Mouse (Mus musculus): ENCODE data around the gene Itgal.
"Not testable (repeated sequence)": the region's sequence is repeated elsewhere in the genome, so short reads cannot be mapped to it uniquely, and the experiment has no call there.

Gene Itgal

DNA sequence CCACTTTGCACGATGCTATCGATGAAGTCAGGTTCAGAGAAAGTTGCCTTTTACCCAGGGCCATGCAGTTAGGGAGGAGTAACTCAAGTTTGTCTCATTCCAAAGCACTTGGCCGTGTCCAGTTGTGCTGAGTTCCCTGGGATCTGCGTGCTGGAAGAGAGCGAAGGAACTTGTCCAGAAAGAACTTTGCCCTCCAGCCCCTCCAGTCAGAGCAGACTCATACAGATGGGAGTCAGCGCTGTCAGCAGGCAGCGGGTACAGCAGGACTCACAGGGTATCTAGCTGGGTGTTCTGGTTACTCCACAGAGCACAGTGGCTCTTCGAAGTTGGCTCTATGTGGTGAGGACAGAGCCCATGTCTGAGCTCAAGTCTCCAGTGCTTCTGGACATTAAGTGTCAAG, 29.5 kb downstream of the Itgal start:
- in situ Hi-C loops (cut with MboI; ENCODE audit: low pct_unique_long_range_greater_than_20kb in 1 of 2, low sequenced_read_pairs in 2 of 2, unreplicated experiment in 1 of 2), result no loop called here

DNA sequence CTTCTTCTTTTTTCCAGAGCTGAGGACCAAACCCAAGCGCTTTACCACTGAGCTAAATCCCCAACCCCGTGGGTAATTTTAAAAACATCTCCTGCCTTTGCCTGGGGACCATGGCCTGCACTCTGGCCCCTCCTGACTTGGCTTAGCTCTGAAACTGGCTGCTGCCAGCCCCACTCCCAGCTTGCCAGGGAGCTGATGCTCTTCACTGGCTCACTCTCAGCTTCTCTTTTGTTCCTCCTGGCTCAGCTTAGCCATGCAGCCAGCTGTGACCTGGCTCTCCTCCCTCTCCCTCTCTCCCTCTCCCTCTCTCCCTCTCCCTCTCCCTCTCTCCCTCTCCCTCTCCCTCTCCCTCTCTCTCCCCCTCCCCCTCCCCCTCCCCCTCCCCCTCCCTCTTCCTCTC, 30.6 kb downstream of the Itgal start:
- in situ Hi-C loops (cut with MboI; ENCODE audit: low pct_unique_long_range_greater_than_20kb in 1 of 2, low sequenced_read_pairs in 2 of 2, unreplicated experiment in 1 of 2), result no loop called here

DNA sequence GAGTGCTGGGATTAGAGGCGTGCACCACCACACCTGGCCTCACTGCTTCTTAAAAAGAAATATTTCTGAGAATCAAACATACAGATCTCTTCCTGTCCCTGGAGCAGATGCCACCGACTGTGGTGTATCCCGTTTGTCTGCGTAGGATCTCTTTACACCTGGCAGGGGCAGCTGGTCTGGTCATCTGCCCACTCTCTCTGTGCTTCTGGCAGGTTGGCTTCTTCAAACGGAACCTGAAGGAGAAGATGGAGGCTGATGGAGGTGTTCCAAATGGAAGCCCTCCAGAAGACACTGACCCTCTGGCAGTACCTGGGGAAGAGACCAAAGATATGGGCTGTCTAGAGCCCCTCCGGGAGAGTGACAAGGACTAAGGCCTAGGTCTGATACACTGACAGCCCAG, 37.2 kb downstream of the Itgal start:
- in situ Hi-C loops (cut with MboI; ENCODE audit: low pct_unique_long_range_greater_than_20kb in 1 of 2, low sequenced_read_pairs in 2 of 2, unreplicated experiment in 1 of 2), result no loop called here

DNA sequence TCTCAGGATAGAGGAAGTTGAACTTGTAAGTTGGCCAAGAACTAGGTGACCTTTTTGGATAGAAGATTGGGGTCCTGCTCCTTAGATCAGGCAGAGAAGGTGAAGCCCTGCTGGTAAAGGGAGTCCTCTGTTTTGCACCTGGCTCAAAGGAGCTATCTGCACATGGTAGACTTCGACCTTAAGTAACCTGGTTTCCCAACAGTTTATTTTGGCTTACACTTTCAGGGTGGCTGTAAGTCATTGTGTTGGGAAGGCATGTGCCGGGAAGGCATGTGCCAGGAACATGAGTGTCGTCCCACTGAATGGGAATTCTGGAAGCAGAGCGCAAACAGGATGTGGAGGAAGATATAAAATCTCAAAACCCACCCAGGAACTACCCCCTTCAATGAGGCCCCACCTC, 39.5 kb downstream of the Itgal start:
- in situ Hi-C loops (cut with MboI; ENCODE audit: low pct_unique_long_range_greater_than_20kb in 1 of 2, low sequenced_read_pairs in 2 of 2, unreplicated experiment in 1 of 2), result no loop called here

DNA sequence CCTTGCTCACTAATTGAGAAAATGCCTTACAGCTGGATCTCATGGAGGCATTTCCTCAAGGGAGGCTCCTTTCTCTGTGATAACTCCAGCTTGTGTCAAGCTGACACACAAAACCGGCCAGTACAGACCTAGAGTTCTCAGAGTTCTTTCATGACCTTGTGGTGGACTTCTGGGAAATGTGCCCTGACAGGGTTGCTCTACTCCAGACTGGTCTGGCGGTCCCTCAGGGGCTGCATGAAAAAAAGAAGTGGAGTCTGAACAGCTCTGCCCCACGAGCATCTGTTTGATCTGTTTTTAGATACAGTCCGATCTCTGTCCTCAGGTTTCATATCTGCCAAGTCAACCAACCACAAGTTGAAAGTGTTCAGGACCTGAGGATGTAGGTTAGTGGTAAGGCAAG, 41.6 kb downstream of the Itgal start:
- in situ Hi-C loops (cut with MboI; ENCODE audit: low pct_unique_long_range_greater_than_20kb in 1 of 2, low sequenced_read_pairs in 2 of 2, unreplicated experiment in 1 of 2), result no loop called here

DNA sequence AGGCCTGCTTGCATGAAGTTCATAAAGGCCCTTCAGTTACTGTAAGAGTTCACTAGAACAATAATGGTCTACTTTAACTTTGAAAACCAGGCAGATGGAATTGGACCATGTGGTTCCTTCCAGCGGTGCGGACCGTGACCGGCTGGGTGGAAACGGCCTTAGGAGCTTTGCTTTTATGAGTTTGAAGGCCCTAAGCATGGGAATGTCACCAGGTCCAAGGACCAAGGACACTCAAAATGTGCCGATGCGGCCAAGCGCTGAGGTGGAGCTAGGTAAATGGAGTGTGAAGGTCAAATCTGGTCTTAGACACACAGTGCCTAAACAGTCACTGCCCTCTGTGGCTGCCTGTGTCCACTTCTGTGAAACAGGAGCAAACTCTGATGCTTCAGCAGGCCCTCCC, 45.3 kb downstream of the Itgal start:
- in situ Hi-C loops (cut with MboI; ENCODE audit: low pct_unique_long_range_greater_than_20kb in 1 of 2, low sequenced_read_pairs in 2 of 2, unreplicated experiment in 1 of 2), result no loop called here

DNA sequence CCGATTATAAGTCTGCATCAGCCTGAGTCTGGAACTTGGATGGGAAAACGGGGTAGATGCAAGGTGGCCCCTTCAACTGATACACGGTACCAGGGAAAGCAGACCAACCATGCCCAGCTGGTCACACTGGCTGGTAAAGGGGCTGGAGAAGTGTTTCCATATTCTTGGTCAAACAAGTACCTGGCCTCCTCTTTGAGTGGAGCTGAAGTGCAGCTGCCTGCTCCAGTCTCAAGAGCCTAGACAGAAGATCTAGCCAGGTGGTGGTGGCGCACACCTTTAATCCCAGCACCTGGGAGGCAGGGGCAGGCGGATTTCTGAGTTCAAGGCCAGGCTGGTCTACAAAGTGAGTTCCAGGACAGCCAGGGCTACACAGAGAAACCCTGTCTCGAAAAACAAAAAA, 45.8 kb downstream of the Itgal start:
- in situ Hi-C loops (cut with MboI; ENCODE audit: low pct_unique_long_range_greater_than_20kb in 1 of 2, low sequenced_read_pairs in 2 of 2, unreplicated experiment in 1 of 2), result not testable (repeated sequence)

DNA sequence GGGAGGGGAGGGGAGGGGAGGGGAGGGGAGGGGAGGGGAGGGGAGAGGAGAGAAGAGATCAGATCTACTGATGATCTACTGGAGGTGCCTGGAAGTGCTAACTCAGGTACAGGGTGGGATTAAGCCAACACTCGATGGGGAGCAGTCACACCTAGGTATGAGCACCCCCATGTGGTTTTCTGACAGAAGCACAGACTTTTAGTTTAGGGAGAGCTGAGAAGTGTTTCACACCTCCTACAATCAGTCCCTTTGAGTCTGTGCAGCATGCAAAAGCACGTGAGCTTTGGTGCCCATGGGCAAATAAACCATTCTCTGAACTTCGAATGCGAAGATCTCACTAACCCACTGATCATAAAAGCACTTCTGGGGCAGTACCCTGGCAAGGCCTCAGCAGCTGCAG, 46.3 kb downstream of the Itgal start:
- in situ Hi-C loops (cut with MboI; ENCODE audit: low pct_unique_long_range_greater_than_20kb in 1 of 2, low sequenced_read_pairs in 2 of 2, unreplicated experiment in 1 of 2), result no loop called here

DNA sequence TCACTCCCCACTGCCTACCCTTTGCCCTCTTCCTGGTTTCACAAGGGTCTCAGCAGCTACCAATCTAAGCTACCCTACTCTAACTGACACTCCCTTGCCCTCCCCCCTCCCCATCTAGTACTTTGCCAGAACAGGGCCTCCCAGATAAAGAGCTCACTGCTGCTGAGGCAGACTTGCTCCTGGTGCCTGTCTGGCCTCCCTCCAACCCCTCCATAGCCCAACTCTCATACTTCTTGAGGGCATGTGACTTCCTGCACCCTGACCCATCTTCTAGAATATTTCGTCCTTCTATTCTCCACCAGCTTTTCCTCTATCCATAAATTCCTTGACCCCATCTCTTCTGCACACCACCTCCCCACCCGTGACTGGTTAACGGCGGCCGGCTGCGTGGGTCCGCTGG, 46.8 kb downstream of the Itgal start:
- in situ Hi-C loops (cut with MboI; ENCODE audit: low pct_unique_long_range_greater_than_20kb in 1 of 2, low sequenced_read_pairs in 2 of 2, unreplicated experiment in 1 of 2), result no loop called here

DNA sequence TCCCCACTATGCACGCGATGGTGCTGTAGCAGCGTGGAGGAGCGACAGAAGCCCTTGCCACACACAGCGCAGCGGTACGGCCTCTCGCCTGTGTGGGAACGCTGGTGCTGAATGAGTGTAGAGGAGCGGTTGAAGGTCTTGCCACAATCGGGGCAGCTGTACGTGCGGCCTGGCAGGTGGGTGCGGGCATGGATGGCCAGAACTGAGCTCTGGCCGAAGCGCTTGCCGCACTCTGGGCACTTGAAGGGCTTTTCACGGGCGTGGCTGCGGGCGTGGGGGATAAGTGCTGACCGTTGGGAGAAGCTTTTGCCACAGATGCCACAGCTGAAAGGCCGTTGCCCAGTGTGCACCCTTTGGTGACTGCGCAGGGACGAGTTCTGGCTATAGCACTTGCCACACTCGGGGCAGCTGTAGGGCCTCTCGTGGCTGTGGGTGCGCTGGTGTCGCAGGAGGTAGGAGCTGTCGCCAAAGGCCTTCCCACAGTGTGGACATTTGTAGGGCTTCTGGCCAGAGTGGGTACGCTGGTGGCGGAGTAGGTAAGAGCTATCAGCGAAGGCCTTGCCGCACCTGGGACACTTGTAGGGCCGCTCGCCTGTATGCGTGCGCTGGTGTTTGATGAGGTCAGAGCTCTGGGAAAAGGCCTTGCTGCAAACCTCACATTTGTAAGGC, 47.4 kb downstream of the Itgal start:
- in situ Hi-C loops (cut with MboI; ENCODE audit: low pct_unique_long_range_greater_than_20kb in 1 of 2, low sequenced_read_pairs in 2 of 2, unreplicated experiment in 1 of 2), result no loop called here

DNA sequence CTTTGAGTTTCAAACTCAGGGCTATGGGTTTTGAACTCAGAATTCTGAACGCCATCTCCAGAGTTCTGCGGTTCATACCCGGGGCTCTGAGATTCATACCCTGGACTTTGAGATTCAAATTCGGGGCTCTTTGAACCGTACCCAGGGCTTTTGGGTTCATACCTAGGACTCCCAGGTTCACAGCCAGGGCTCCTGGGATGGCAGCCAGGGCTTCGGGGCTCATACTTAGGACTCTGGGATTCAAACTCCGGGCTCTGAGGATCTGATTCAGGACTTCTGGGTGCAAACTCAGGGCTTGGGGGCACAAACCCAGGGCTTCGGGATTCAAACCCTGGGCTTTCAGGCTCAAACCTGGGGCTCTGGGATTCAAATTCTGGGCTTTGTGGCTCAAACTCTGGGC, 48.3 kb downstream of the Itgal start:
- in situ Hi-C loops (cut with MboI; ENCODE audit: low pct_unique_long_range_greater_than_20kb in 1 of 2, low sequenced_read_pairs in 2 of 2, unreplicated experiment in 1 of 2), result no loop called here

DNA sequence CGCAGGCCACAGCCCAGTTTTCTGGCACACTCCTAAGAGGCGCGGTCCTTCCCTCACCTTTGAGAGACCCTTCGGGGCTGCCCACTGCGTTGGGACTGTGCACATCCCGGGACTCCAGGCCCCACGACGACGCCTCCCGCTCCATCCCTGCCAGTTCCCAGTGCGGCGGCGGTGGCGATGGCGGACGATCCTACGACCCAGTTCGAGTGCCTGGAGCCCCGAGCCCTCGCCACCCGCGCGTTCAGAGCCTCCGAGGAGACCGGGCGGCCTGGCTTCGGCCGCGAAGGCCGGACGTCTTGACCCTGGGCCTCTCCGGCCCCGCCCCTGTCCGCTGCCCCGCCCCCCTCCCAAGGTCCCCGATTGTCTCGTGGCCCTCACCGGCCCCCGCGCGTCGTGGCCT, 49.0 kb downstream of the Itgal start:
- in situ Hi-C loops (cut with MboI; ENCODE audit: low pct_unique_long_range_greater_than_20kb in 1 of 2, low sequenced_read_pairs in 2 of 2, unreplicated experiment in 1 of 2), result no loop called here

DNA sequence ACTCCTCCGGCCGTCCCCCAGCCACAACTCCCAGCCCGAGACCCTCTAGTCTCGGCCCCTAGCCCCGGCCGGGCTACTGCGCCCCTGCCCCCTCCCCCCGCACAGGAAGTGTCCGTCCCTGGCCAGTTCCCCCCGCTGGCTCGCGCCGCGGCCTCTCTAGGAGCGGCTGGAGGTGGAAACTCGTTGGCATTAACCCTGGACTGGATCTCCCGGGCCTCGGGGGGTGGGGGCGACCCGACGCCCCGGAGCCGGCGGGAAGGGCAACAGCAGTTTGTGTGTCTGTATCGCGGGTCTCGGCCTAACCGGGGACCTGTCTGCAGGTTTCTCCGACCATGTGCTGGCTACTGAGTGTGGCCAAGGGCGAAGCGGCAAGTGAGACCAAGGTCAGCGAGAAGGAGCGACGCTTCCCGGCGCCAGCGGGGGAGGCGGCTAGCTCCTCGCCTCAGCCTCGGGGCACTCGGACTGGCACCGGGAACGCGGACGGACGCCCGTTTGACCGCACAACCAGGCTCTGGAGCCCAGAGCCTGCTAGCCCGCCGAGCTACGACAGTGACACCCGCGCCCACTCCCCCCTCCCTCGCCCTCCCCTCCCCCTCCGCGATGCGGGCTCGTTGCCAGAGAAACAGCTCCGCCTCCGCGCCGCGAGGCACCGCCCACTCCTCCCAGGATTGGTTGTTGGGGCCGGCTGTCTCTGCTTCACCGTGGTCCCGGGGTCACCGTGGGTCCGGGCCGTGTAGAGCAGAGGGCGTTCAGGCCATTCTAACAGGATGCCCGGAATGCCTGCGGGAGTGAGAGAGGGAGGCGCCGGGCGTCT, 49.7 kb downstream of the Itgal start, which contains the start of gene Zfp768:
Zfp768 (minus strand) TSS at position 78 of the 814 bp plus-strand sequence.
- in situ Hi-C loops (cut with MboI; ENCODE audit: low pct_unique_long_range_greater_than_20kb in 1 of 2, low sequenced_read_pairs in 2 of 2, unreplicated experiment in 1 of 2), result no loop called here

DNA sequence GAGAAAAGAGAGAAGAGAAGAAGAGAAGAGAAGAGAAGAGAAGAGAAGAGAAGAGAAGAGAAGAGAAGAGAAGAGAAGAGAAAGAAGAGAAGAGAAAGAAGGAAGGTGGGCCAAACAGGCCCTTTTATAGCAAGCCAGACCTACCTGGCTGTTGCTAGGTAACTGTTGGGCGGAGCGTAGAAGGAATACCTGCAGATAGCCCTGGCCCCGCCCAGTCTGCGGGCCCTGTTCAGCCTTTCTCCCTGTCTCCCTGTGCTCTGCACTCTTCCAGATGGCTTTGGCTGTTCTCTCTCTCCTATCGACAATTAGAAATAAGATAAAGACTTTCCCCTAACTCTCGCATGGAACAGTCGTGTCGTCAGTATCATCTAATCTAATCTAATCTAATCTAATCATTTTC, 50.6 kb downstream of the Itgal start:
- in situ Hi-C loops (cut with MboI; ENCODE audit: low pct_unique_long_range_greater_than_20kb in 1 of 2, low sequenced_read_pairs in 2 of 2, unreplicated experiment in 1 of 2), result no loop called here

DNA sequence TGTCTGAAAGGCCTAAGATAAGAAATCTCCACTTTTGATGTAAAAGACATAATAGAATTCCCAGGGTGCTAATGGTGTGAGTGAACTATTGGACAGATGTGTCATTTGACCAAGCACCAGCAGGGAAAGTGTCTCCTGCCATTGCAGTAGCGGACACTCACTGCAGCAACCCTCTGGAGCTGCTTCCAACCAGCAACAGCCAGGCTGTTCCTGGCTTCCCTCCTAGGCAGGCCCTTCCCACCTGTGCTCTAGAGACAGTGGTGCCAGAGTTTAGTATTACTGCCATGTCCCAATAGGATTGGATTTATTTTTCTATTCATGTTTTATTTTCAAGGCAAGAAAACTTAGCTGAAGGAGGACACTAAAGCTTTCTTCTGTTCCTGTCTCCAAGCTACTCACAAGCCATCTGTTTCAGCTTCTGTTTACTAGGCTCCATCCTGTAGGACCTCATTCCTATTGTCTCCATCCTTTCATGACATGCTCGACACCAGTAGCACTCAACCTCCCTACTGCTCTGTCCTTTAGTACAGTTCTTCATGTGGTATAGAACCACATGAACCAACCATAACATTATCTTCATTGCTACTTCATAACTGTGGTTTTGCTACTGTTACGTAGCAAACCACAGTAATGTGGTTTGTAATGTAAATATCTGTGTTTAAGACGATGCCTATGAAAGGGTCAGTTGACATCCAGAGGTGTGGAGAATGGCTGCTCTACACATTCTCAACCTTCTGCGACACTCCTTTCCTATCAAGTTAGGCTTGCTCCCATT, 55.4 kb downstream of the Itgal start:
- in situ Hi-C loops (cut with MboI; ENCODE audit: low pct_unique_long_range_greater_than_20kb in 1 of 2, low sequenced_read_pairs in 2 of 2, unreplicated experiment in 1 of 2), result no loop called here

DNA sequence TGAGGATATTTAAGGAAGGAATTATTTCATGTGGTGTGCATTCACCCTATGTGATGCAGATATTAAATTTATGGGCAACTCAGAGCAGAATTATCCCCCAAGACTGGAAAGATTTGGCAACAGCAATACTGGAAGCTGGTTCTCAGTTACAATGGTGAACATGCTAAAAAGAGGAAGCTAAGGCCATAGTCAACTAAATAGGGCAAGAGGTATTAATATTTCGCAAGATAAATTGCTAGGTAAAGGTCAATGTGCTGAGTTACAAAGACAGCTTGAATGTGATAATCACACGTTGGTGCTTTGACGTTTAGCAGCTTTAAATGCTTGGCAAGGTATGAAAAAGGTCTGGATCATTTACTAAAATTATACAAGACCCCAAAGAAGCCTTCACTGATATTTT, 59.7 kb downstream of the Itgal start:
- in situ Hi-C loops (cut with MboI; ENCODE audit: low pct_unique_long_range_greater_than_20kb in 1 of 2, low sequenced_read_pairs in 2 of 2, unreplicated experiment in 1 of 2), result no loop called here

DNA sequence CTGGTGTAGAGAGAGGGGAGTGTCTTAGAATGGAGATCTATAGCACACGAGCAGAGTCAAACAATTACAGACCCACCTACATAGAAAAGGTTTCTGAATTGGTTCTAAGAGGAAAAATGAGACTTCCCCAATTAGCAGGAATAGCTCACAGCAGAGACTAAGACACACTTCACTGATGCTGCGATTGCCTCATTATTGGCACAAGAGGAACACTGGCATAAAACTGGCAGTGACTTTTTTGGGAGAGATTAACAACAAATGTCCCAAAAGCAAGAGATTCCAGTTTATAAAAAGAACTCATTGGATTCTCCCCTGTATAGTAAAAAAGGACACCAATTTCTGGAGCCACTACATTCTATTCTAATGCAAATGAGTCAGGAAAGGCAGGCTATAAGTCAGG, 61.8 kb downstream of the Itgal start:
- in situ Hi-C loops (cut with MboI; ENCODE audit: low pct_unique_long_range_greater_than_20kb in 1 of 2, low sequenced_read_pairs in 2 of 2, unreplicated experiment in 1 of 2), result no loop called here

DNA sequence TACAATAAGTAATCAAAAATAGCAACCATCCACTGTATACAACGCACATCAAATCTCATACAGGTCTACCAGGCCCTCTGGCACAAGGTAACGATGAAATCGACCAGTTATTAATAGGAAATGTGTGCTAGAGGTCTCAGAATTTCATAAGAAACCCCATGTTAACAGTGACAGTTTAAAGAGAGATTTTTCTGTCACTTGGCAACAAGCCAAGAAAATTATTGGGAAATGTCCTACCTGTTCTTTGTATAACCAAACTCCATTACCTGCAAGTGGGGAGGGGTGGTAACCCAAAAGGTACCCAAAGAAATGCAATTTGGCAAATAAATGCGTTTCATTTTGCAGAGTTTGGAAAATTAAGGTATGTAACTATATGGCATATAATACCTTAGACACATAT, 62.4 kb downstream of the Itgal start:
- in situ Hi-C loops (cut with MboI; ENCODE audit: low pct_unique_long_range_greater_than_20kb in 1 of 2, low sequenced_read_pairs in 2 of 2, unreplicated experiment in 1 of 2), result no loop called here

DNA sequence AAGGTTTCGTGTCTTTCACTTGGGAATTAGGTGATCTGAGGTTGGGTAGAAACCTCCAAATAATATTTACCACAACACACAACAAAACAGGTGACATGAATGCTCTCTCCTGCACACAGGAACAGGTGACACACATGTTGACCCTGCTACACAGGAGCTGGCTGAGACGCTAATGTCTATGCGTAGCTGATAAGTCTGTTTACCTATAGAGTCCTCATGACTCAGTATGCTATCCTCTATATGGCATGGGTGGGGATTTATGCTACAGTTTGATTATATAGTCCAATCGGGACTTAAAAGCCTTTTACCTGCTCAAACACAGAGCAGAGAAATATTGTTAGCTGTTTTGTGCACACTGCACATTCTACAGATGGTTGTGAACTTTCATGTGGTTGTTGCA, 64.2 kb downstream of the Itgal start:
- in situ Hi-C loops (cut with MboI; ENCODE audit: low pct_unique_long_range_greater_than_20kb in 1 of 2, low sequenced_read_pairs in 2 of 2, unreplicated experiment in 1 of 2), result loop anchor here in 1 of 2 experiments (5.0 kb wide), 1 partner anchor 42 kb away; no protein-coding TSS in a partner anchor

Measured in mouse embryonic stem cell (cell line).